Mouse (Mus musculus) kidney, adult 2 months (tissue): Measurements from ENCODE around the gene Cbr3.
A peak's percentile ranks its signal among the peaks of the same experiment; 100 is the strongest.

Experiments
- CTCF ChIP-seq: fragments of 200-500 bp; conservative IDR thresholded peaks from 2 replicates; pipeline ENCODE4 v1.5.1; 2011; ENCODE audit warnings: low read depth, mild to moderate bottlenecking, control low read depth, low read length, moderate library complexity, mixed read lengths; ENCODE audit not compliant: insufficient read depth, insufficient read length
- POLR2A ChIP-seq: fragments of 200-500 bp; IDR thresholded peaks from one replicate; pipeline ENCODE4 v1.6.1; 2011; ENCODE audit warnings: low read depth, low read length, control low read depth

- TF ChIP-seq CTCF (peak; percentile 79), POLR2A (no peak)
Measured at GRCm38 (mm10) chr16:93710924-93711323, 27.9 kb downstream of the Cbr3 start.
